Mouse (Mus musculus): ENCODE data around the gene Foxn4.

GRCm38 (mm10) chr5:114261494-114261893 lies 12.1 kb downstream of the Foxn4 start:
- TF ChIP-seq GATA1 (IDR thresholded peaks at IDR 0.05; ENCODE audit: low read length) (no peak), TAL1 (IDR thresholded peaks at IDR 0.05; ENCODE audit: low read length) (no peak)

All from erythroblast, embryonic 14.5 days (primary cell).